Mouse (Mus musculus) lung, embryonic 14.5 days (tissue): Measurements from ENCODE around the gene Kif13a. TPM values are rescaled to one million over a fixed set of nuclear protein-coding genes. Genes with fewer than 3 reads are reported as not detected.
A peak's percentile ranks its signal among the peaks of the same experiment; 100 is the strongest.

Source experiments
- ATAC-seq: fragments of 200-750 bp; cut with Nextera tagmentation; 2 replicates; pipeline ENCODE4 v1.8.0; 2017; ENCODE audit warnings: mild to moderate bottlenecking, moderate TSS enrichment, moderate library complexity; ENCODE audit not compliant: insufficient read depth
- DNase-seq: peaks from one replicate; pipeline ENCODE4 v3.0.0-alpha.2; 2015
- H3K27ac ChIP-seq: fragments of 300-500 bp; sonication (generic); 2 replicates; pipeline ENCODE4 v1.5.1; 2014; ENCODE audit warnings: low read depth, mild to moderate bottlenecking, moderate library complexity
- H3K27me3 ChIP-seq: fragments of 300-500 bp; sonication (generic); 2 replicates; pipeline ENCODE4 v1.6.1; 2014; ENCODE audit warnings: low read length, control low read depth; ENCODE audit not compliant: insufficient read depth
- H3K36me3 ChIP-seq: fragments of 300-500 bp; sonication (generic); 2 replicates; pipeline ENCODE4 v1.6.1; 2014; ENCODE audit warnings: control low read depth; ENCODE audit not compliant: insufficient read depth
- H3K4me1 ChIP-seq: fragments of 300-500 bp; sonication (generic); 2 replicates; pipeline ENCODE4 v1.6.1; 2014; ENCODE audit warnings: antibody characterized with exemption, control low read depth; ENCODE audit not compliant: insufficient read depth
- H3K4me2 ChIP-seq: fragments of 300-500 bp; sonication (generic); 2 replicates; pipeline ENCODE4 v1.6.1; 2014; ENCODE audit warnings: mild to moderate bottlenecking
- H3K4me3 ChIP-seq: fragments of 300-500 bp; sonication (generic); 2 replicates; pipeline ENCODE4 v1.5.1; 2014; ENCODE audit warnings: low read depth, low read length
- H3K9ac ChIP-seq: fragments of 300-500 bp; sonication (generic); 2 replicates; pipeline ENCODE4 v1.6.1; 2014
- H3K9me3 ChIP-seq: fragments of 300-500 bp; sonication (generic); 2 replicates; pipeline ENCODE4 v1.6.1; 2016; ENCODE audit warnings: low read depth, low read length, control low read depth
- CTCF ChIP-seq: IDR thresholded peaks from 2 replicates; pipeline ENCODE4 v1.5.1; 2016; ENCODE audit warnings: antibody characterized with exemption, low read depth
- WGBS: fragments of 180-500 bp; shearing (Covaris S2); extraction: QIAGEN DNeasy Blood & Tissue Kit; methylation state at CpG from one replicate; pipeline ENCODE4 v1.1.7; 2014; 5-methylcytosine and 5-hydroxymethylcytosine counted together
- polyA plus RNA-seq: library from polyadenylated mRNA; unstranded; fragments of >200 nt; fragmentation: Nextera tagmentation; extraction: Ambion mirVana; gene quantifications from 2 replicates; pipeline ENCODE4 v1.2.1, GENCODE M21; 2014

Kif13a gene
- polyA plus RNA-seq, 1 experiment from 2014 or later, result 40.4 TPM

DNA sequence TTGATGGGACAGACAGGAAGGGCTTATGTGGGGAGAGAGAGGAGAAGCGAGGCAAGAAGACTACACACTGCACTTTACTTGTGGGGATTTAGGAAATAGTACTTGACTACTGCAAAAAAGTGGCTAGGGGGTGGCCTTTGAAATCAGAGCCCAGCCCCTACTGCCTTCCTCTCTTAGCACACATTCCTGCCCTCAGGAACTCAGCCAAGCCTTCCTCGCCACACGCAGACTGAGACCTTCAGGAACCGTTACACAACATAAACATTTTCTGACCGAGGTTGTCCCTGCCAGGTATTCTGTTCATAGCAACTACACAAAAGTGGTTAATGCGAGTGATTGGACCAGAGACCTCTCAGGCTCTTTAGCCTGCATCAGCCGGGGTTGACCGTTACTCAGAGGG lies 8.1 kb downstream of the Kif13a start:
- Histone ChIP-seq H3K4me1 (peaks cover 20% of the 10 kb centered on the region), H3K36me3 (peaks cover 23% of the 10 kb centered on the region; the same call in 1 of the 2 replicates), H3K27ac (peak overlapping the region; percentile 12; the same call in 1 of the 2 replicates), H3K4me2 (no peak overlapping the region), H3K9ac (no peak overlapping the region), H3K9me3 (no peaks in the 10 kb centered on the region), H3K27me3 (no peaks in the 10 kb centered on the region), H3K4me3 (no peak overlapping the region)
- WGBS, result 44% methylated on average over 8 of the region's 8 CpGs
- peak; percentile 56 for DNase-seq
- ATAC-seq, result no peak
- TF ChIP-seq CTCF, result no peak

GRCm38 (mm10) chr13:46919797-46920196 lies 9.9 kb downstream of the Kif13a start:
- Histone ChIP-seq H3K4me3 (no peak overlapping the region), H3K9me3 (no peaks in the 10 kb centered on the region), H3K4me2 (no peak overlapping the region), H3K9ac (no peak overlapping the region), H3K27me3 (no peaks in the 10 kb centered on the region), H3K27ac (no peak overlapping the region), H3K36me3 (peaks cover 13% of the 10 kb centered on the region; the same call in 1 of the 2 replicates), H3K4me1 (peaks cover 20% of the 10 kb centered on the region)
- WGBS, result 82% methylated on average over 2 of the region's 2 CpGs
- ATAC-seq (no peak), DNase-seq (no peak)
- no peak for TF ChIP-seq CTCF

DNA sequence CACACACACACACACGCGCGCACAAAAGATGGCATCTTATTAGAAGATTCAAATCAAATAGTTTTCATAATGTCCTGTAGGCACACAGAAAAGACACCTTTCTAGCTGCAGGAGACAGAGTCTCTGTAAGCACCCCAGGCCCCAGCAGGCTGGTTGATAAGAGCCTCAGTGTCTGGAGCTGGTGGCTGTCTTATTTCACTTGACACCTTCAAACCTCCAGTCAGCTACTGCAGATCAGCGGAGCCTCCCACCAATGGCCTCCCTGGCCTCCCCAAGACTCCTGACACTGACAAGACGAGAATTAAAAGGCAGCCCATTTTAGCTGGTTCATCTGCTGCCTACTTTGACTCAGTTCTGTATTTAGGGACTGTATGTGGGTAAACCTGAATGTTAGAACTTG lies 11.2 kb downstream of the Kif13a start:
- WGBS, result 60% methylated on average over 5 of the region's 5 CpGs
- H3K4me1 ChIP-seq, result peaks cover 20% of the 10 kb centered on the region
- DNase-seq (peak; percentile 75), ATAC-seq (peak; percentile 79; the same call in 1 of the 2 replicates)
- H3K27ac ChIP-seq, result peak overlapping the region; percentile 61; the same call in 1 of the 2 replicates
- TF ChIP-seq CTCF, result no peak
- H3K27me3 ChIP-seq, result no peaks in the 10 kb centered on the region
- no peak overlapping the region for H3K9ac ChIP-seq
- 0 out of 2 replicates have a peak, but pooled peaks cover 16% of the 10 kb centered on the region for H3K36me3 ChIP-seq
- no peak overlapping the region for H3K4me2 ChIP-seq
- no peaks in the 10 kb centered on the region for H3K9me3 ChIP-seq
- H3K4me3 ChIP-seq, result no peak overlapping the region

GRCm38 (mm10) chr13:46911960-46912359 lies 17.7 kb downstream of the Kif13a start:
- Histone ChIP-seq H3K27ac (no peak overlapping the region), H3K27me3 (no peaks in the 10 kb centered on the region), H3K4me1 (peaks cover 16% of the 10 kb centered on the region; the same call in 1 of the 2 replicates), H3K36me3 (0 out of 2 replicates have a peak, but pooled peaks cover 7% of the 10 kb centered on the region), H3K9me3 (no peaks in the 10 kb centered on the region), H3K4me3 (no peak overlapping the region), H3K4me2 (no peak overlapping the region), H3K9ac (no peak overlapping the region)
- 57% methylated on average over 6 of the region's 6 CpGs for WGBS
- DNase-seq (no peak), ATAC-seq (no peak)
- no peak for TF ChIP-seq CTCF

DNA sequence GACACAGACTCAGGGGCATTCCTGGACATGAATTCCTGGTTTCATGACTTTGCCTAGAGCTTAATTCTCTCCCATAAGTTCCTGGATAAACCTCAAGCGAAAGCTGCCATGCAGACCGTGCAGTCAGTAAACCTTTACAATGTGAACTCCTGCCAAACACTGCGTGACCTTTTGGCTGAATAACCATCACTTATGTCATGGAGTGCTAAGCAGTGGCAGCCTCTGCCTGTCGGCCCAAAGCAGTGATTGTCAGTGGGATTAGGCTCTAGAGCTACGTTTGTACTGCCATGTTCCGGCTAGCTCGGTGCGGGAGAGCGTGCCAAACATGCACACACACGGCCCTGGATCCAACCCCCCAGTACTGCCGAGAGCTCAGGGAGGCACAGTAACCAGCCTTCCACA lies 18.6 kb downstream of the Kif13a start:
- peak; percentile 74; the same call in 1 of the 2 replicates for ATAC-seq
- Histone ChIP-seq H3K4me3 (no peak overlapping the region), H3K27ac (no peak overlapping the region), H3K4me2 (peak overlapping the region; percentile 15), H3K9me3 (no peaks in the 10 kb centered on the region), H3K36me3 (0 out of 2 replicates have a peak, but pooled peaks cover 7% of the 10 kb centered on the region), H3K4me1 (peaks cover 16% of the 10 kb centered on the region; the same call in 1 of the 2 replicates), H3K9ac (no peak overlapping the region), H3K27me3 (no peaks in the 10 kb centered on the region)
- no peak for TF ChIP-seq CTCF
- 35% methylated on average over 11 of the region's 11 CpGs for WGBS
- DNase-seq, result peak; percentile 74

DNA sequence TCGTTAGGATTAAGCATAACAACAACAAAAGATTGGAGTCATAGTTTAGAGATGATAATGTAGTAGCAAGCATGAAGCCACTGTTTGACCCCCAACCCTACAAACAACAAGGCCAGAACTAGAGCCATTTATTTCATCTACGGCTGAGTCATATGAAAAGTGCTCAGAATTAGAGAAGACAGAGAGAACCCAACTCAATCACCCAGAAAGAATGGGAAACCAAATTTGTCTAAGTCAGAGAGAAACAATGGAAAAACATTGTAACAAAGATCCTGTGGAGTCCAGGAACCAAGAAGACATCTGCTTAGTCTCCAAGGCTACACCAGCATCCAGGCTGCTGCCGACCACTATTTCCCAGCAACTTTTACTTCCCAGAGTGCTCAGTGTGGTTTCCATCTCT lies 19.7 kb downstream of the Kif13a start:
- WGBS, result 63% methylated on average over 3 of the region's 3 CpGs
- H3K4me3 ChIP-seq, result no peak overlapping the region
- TF ChIP-seq CTCF, result no peak
- H3K27ac ChIP-seq, result peak overlapping the region; percentile 50; the same call in 1 of the 2 replicates
- no peak overlapping the region for H3K4me2 ChIP-seq
- ATAC-seq (no peak), DNase-seq (no peak)
- H3K4me1 ChIP-seq, result peaks cover 16% of the 10 kb centered on the region; the same call in 1 of the 2 replicates
- no peak overlapping the region for H3K9ac ChIP-seq
- no peaks in the 10 kb centered on the region for H3K27me3 ChIP-seq
- 0 out of 2 replicates have a peak, but pooled peaks cover 5% of the 10 kb centered on the region for H3K36me3 ChIP-seq
- no peaks in the 10 kb centered on the region for H3K9me3 ChIP-seq

GRCm38 (mm10) chr13:46909005-46909565 lies 20.6 kb downstream of the Kif13a start:
- Histone ChIP-seq H3K27ac (peak overlapping the region; percentile 15; the same call in 1 of the 2 replicates), H3K4me3 (no peak overlapping the region), H3K4me2 (no peak overlapping the region), H3K4me1 (peaks cover 16% of the 10 kb centered on the region; the same call in 1 of the 2 replicates), H3K9me3 (no peaks in the 10 kb centered on the region), H3K36me3 (0 out of 2 replicates have a peak, but pooled peaks cover 3% of the 10 kb centered on the region), H3K9ac (no peak overlapping the region), H3K27me3 (no peaks in the 10 kb centered on the region)
- no peak for TF ChIP-seq CTCF
- no peak for DNase-seq
- ATAC-seq, result no peak
- WGBS, result 54% methylated on average over 12 of the region's 12 CpGs
